Mouse (Mus musculus) lung, postnatal 14 days (tissue): ENCODE measurements around the gene Fbxl21.

Experiments used
- DNase-seq: peaks from one replicate; pipeline ENCODE4 v3.0.0; 2021

The Fbxl21 gene

GRCm38 (mm10) chr13:56586046-56586445 is 63.8 kb downstream of the Fbxl21 start:
- DNase-seq, result peak; percentile 39
